Mouse (Mus musculus): ENCODE measurements around the gene Timmdc1. TPM values are rescaled to one million over a fixed set of nuclear protein-coding genes. Genes with fewer than 3 reads are reported as not detected.

The Timmdc1 gene
- polyA plus RNA-seq, 1 experiment from 2014 or later, result 31.6 TPM

Other genes with a start within 250 kb of the Timmdc1 start
- not detected in 2 replicates for gene Nr1i2, start 227.8 kb downstream of the Timmdc1 start, polyA plus RNA-seq (2016; fragmentation: Nextera tagmentation; extraction: Ambion mirVana)
- gene Maats1, start 180.5 kb downstream of the Timmdc1 start, polyA plus RNA-seq (2016; fragmentation: Nextera tagmentation; extraction: Ambion mirVana), result 1.2 and 1.3 TPM in 2 replicates
- 105 and 116 TPM in 2 replicates for gene Cox17, start 175.7 kb downstream of the Timmdc1 start, polyA plus RNA-seq (2016; fragmentation: Nextera tagmentation; extraction: Ambion mirVana)
- not detected in 2 replicates for gene Gm21987, start 175.6 kb downstream of the Timmdc1 start, polyA plus RNA-seq (2016; fragmentation: Nextera tagmentation; extraction: Ambion mirVana)
- 0.70 and 1.4 TPM in 2 replicates for gene Popdc2, start 160.5 kb downstream of the Timmdc1 start, polyA plus RNA-seq (2016; fragmentation: Nextera tagmentation; extraction: Ambion mirVana)
- gene Pla1a, start 89.5 kb downstream of the Timmdc1 start, polyA plus RNA-seq (2016; fragmentation: Nextera tagmentation; extraction: Ambion mirVana), result 0.30 and 0.37 TPM in 2 replicates
- 147 and 155 TPM in 2 replicates for gene Adprh, start 70.0 kb downstream of the Timmdc1 start, polyA plus RNA-seq (2016; fragmentation: Nextera tagmentation; extraction: Ambion mirVana)
- gene Cd80, start 67.1 kb downstream of the Timmdc1 start, polyA plus RNA-seq (2016; fragmentation: Nextera tagmentation; extraction: Ambion mirVana), result 0.64 and 0.74 TPM in 2 replicates
- gene Poglut1, start 27.6 kb upstream of the Timmdc1 start, polyA plus RNA-seq (2016; fragmentation: Nextera tagmentation; extraction: Ambion mirVana), result 73.5 and 76.8 TPM in 2 replicates
- gene Tmem39a, start 36.0 kb upstream of the Timmdc1 start, polyA plus RNA-seq (2016; fragmentation: Nextera tagmentation; extraction: Ambion mirVana), result 65.3 and 67.4 TPM in 2 replicates
- gene Arhgap31, start 190.6 kb upstream of the Timmdc1 start, polyA plus RNA-seq (2016; fragmentation: Nextera tagmentation; extraction: Ambion mirVana), result 13.9 and 15.4 TPM in 2 replicates
- gene B4galt4, start 219.6 kb upstream of the Timmdc1 start, polyA plus RNA-seq (2016; fragmentation: Nextera tagmentation; extraction: Ambion mirVana), result 29.9 and 33.4 TPM in 2 replicates

Data from hindbrain, embryonic 12.5 days (tissue).